Mouse (Mus musculus): Measurements from ENCODE around the gene Aqp8.
A peak's percentile ranks its signal among the peaks of the same experiment; 100 is the strongest.

Gene Aqp8

GRCm38 (mm10) chr7:123462070-123462501 is at the start of gene Aqp8:
Aqp8 (plus strand) TSS chr7:123462291.
- no peak for DNase-seq (ENCODE audit: extremely low spot score, low spot score)

GRCm38 (mm10) chr7:123416803-123417202 is 45.3 kb upstream of the Aqp8 start:
- no peak for DNase-seq (ENCODE audit: extremely low spot score, low spot score)

GRCm38 (mm10) chr7:123417661-123418060 is 44.4 kb upstream of the Aqp8 start:
- DNase-seq (ENCODE audit: extremely low spot score, low spot score): no peak

DNA sequence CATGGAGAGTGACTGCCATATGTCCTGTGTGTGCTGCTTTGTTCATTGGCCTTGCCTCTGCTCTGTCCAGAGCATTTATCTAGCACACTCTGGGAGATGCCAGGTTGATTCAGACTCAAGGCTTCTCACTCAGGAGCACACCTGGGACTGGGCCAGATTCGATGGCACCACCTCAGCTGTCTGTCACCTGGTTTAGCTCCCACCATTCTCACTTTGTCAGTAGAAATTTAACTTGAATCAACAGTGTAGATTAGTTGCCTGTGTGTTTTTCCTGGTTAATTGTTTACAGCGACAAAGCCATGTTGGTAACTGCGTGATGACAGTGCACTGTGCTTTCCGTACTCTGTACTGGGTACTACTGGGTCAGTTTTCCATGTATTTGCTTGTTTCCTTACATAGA is 42.1 kb upstream of the Aqp8 start:
- no peak for DNase-seq (ENCODE audit: extremely low spot score, low spot score)

DNA sequence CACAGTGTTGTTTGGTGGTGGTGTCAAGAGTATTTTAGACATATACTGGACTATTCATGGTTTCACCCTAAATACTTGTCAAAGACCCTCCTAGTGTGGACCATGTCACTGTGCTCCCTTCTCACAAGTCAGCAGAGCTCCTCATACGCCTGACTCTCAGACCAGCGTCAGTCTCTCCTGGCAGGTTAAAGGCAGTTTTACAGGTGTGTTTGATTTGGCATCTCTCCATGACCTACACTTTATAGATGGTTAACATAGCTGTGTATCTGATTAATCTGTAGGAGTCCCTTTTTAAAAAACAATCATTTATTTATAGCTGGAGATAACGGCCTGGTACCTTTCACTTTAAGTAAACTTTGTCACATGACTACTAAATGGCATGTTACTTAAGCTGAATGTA is 40.1 kb upstream of the Aqp8 start:
- DNase-seq (ENCODE audit: extremely low spot score, low spot score): no peak

GRCm38 (mm10) chr7:123424281-123424680 is 37.8 kb upstream of the Aqp8 start:
- no peak for DNase-seq (ENCODE audit: extremely low spot score, low spot score)

DNA sequence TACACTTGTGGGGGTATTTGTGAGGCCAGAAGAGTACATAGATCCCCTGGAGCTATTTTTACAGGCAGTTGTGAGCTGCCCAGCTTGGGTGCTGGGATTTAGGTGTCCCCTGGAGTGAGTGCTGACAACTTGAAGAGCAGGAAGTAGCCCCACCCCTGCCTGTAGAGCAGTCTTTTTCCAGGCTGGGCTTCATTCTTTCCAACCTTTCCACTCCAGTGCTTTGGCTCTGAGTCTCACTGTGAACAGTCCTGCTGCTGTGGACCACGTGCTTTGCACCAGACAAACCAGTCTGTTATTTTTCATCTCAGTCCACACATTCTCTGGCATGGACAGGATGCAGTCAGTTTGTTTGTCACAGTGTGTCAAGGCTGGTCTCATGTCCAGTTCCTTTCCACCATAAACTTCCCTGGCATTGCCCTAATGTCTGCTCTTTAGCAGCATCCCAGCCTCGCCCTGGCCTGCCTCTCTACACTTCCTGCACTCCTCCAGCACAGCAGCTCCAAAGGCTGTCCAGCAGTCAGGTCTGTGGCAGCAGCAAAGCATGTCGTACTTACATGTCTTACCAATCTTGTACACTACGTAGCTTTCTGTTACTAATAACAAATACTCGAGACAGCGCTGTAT is 36.8 kb upstream of the Aqp8 start:
- no peak for DNase-seq (ENCODE audit: extremely low spot score, low spot score)

GRCm38 (mm10) chr7:123429624-123430410 is 32.3 kb upstream of the Aqp8 start:
- no peak for DNase-seq (ENCODE audit: extremely low spot score, low spot score)

- DNase-seq (ENCODE audit: extremely low spot score, low spot score): no peak
Measured at GRCm38 (mm10) chr7:123430411-123430705, 31.7 kb upstream of the Aqp8 start.

DNA sequence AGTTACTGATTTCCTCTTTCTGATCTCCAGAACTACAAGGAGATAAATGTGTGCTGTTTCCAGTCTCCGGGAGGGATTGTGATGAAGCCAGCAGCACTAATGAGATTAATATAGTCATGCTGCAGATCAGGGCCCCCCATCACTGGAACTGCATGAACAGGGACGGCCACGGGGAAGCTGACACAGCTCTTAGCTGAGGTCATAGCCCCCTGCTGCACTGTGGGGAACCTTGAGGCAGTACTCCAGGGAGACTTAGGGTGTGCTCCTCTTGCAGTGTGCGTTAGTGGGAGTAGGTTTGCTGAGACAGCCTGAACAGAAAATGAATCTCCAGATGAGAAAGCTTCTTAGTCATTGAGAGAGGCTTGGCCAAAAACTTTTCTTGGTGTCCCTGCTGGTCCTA is 30.9 kb upstream of the Aqp8 start:
- DNase-seq (ENCODE audit: extremely low spot score, low spot score): no peak

- DNase-seq (ENCODE audit: extremely low spot score, low spot score): no peak
Measured at GRCm38 (mm10) chr7:123442079-123442478, 20.0 kb upstream of the Aqp8 start.

GRCm38 (mm10) chr7:123448794-123449193 is 13.3 kb upstream of the Aqp8 start:
- no peak for DNase-seq (ENCODE audit: extremely low spot score, low spot score)

DNA sequence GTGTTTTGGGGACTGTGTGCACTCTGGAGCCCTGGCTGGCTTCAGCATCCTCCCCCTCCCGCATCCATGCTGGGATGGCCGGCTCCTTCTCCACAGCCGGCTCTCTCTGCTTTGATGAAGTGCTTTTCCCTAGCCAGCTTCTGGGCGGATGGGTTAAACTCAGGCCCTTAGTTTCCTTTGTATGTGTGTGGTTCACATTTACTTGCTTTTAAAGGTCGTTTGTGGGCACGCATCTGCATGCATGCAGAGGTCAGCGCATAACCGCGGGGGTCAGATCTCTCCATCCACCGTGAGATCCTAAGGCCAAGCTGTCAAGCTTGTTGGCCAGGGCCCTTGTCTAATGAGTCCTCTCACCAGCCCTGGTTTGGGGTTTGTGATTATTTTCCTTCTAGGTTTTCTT is 12.4 kb upstream of the Aqp8 start:
- no peak for DNase-seq (ENCODE audit: extremely low spot score, low spot score)

DNA sequence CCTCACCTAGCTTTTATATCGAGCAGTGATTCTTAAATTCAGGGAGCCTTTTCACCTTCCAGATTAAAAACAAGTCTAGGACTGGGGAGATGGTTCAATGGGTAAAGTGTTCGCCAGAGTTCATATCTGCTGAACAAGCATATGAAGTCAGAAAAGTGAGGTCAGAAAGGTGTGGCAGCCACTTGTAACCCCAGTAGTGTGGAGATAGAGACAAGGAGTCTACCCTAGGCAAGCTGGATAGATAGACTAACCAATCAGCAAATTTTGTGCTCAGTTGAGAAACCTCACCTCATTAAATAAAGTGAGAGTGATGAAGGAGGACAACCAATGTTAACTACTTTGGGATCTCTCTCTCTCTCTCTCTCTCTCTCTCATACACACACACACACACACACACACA is 11.6 kb upstream of the Aqp8 start:
- DNase-seq (ENCODE audit: extremely low spot score, low spot score): no peak

DNA sequence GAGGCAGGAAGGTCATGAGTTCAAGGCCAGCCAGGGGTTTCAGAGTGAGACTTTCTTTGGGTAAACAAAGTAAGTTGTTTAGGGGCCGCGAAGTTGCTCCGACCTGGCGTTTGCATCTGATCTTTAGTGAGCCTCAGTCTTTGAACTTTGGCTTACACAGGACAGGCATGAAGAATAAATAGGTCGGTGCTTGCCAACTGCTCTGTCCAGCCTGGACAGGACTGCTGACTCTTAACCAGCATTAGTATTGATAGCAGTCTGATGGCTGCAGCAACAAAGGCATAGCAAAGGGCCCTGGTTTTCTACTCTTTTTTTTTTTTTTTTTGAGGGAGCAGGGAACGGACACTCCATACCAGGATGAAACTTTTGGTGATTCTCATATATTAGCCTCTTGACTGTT is 9.5 kb upstream of the Aqp8 start:
- no peak for DNase-seq (ENCODE audit: extremely low spot score, low spot score)

DNA sequence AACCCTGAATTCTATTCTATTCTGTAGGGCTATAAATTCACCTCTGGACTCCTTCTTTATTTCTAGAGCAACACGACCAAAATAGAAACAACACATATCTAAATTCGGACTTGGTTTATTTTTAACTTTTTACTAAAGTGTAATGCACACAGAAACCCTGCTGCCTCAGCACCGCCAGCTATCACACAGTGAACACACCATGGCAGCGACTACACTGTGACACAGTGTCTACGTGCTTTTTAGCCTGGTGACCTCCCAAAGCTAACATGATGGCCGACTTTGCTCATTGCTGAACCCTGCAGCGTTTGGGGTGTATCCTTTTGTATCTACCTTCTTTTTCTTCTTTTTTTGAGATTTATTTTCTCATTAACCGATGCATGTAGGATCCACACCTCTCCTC is 9.0 kb upstream of the Aqp8 start:
- DNase-seq (ENCODE audit: extremely low spot score, low spot score): no peak

DNA sequence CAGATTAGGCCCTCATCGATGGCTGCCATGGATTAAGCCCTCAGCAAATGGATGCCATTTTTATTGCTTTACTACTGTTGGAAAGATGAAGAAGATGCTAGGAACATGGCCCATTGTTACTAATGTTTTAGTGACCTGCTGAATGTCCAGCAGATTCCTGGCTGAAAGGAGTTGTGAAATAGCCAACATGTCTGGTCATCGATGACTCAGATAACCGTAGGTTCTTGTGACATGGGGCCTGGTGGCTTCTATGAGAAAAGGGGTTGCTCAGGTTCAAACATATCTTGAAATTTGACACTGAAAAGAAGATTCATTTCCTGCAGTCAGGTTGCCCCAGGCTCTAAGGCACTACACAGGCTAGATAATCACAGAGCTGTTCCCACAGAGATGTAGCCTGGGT is 7.0 kb upstream of the Aqp8 start:
- no peak for DNase-seq (ENCODE audit: extremely low spot score, low spot score)

DNA sequence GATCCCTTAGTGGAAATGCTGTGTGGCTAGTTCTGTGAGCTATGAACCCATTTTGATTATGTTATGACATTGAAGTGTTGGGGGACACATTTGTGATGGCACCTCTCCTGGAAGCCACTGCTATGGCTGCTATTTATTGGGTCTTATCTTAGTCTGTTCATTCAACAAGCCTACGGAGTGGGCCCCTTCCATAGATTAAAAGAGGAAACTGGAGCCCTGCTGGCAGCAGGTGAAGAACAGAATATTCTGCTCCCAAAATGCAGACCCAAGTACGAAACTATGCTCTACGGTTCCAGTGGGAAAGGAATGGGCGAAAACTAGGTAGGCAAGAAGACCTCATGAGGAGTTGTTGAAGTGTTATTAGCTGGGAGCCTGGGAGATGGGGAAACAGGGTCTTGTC is 3.8 kb upstream of the Aqp8 start:
- DNase-seq (ENCODE audit: extremely low spot score, low spot score): no peak

- DNase-seq (ENCODE audit: extremely low spot score, low spot score): no peak
Measured at GRCm38 (mm10) chr7:123459247-123459646, 2.8 kb upstream of the Aqp8 start.

GRCm38 (mm10) chr7:123461316-123461715 is 775 bp upstream of the Aqp8 start:
- no peak for DNase-seq (ENCODE audit: extremely low spot score, low spot score)

DNA sequence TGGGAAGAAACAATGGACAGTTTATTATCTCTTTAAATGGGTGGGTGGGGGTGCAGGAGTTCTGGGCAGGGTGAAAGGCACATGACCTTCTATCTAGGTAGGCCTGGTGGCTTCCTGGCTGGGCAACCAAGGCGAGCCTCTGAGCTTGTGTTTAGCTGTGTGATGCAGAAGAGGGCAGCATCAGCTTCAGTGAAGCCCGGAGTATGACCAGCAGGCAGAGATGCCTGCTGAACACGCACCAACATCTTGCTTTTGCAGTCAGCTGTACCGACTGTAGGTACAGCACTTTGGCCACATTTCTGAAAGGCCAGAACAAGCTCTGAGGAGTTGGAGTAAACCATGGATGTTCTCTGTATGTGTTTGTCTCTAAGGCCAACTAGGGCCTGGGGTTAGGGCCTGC is 1.5 kb downstream of the Aqp8 start:
- no peak for DNase-seq (ENCODE audit: extremely low spot score, low spot score)

GRCm38 (mm10) chr7:123465692-123466387 is 3.7 kb downstream of the Aqp8 start:
- peak; percentile 72 for DNase-seq (ENCODE audit: extremely low spot score, low spot score)

DNA sequence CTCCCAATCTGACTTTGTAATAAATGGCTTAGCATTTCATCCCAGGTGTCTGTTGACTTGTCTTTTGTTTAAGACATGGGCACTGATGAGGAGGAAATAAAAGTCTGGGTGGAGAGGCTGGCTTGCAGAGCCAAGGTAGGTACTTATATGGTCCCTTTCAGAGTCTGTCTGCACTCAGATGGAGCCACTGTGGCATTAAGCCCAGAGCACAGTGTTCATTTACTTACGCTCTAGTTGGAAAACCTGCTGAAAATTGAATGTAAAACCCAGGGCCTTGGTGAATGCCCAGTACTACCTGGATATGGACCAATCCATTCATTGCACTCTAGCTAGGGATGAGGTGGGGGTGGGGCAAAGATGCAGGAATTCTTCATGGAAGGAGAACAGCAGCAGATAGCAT is 5.9 kb downstream of the Aqp8 start:
- no peak for DNase-seq (ENCODE audit: extremely low spot score, low spot score)
